Mouse (Mus musculus) brown adipose tissue, adult 24 weeks (tissue): Measurements from ENCODE around the gene Tinagl1. TPM values are rescaled to one million over a fixed set of nuclear protein-coding genes. Genes with fewer than 3 reads are reported as not detected.

ENCODE experiments used
- H3K27ac ChIP-seq: fragments of 200-500 bp; replicated peaks from 2 replicates; pipeline ENCODE4 v1.5.1; 2012; ENCODE audit warnings: low read depth, mild to moderate bottlenecking, low read length
- H3K4me1 ChIP-seq: fragments of 200-500 bp; 2 replicates; pipeline ENCODE4 v1.6.1; 2012; ENCODE audit warnings: low read length, mixed read lengths; ENCODE audit not compliant: control insufficient read depth, insufficient read depth, insufficient read length
- H3K4me3 ChIP-seq: fragments of 200-500 bp; 2 replicates; pipeline ENCODE4 v1.5.1; 2012; ENCODE audit warnings: low read depth, mild to moderate bottlenecking, low read length, moderate library complexity; ENCODE audit not compliant: insufficient read depth
- polyA plus RNA-seq: library from polyadenylated mRNA; stranded (reverse); fragments of >200 nt; gene quantifications from 2 replicates; pipeline ENCODE4 v1.2.4, GENCODE M21; 2012; ENCODE audit not compliant: missing spikeins, insufficient read depth, insufficient read length

Tinagl1 gene
- polyA plus RNA-seq, 1 experiment = 30.1 TPM

DNA sequence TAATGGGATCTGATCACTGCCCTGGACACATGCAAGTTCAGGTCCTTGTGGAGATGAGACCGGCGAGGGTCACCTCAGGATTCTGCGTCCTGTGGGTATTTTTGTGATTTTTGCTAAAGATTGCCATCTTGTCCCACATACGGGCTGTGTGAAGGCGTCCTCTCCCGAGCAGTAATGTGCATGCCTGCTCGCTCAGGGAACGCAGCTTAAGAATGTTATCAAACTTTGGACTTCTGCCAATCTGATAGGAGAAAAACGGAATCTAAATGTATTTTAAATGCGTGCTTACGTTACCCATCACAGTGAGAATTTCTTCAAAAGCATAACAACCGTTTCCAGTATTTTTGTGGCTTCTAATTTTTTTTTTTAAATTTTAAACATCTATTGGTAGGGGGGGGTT is 12.0 kb upstream of the Tinagl1 start:
- Histone ChIP-seq H3K4me3 (no peak overlapping the region), H3K4me1 (no peaks in the 10 kb centered on the region), H3K27ac (no peak overlapping the region)

DNA sequence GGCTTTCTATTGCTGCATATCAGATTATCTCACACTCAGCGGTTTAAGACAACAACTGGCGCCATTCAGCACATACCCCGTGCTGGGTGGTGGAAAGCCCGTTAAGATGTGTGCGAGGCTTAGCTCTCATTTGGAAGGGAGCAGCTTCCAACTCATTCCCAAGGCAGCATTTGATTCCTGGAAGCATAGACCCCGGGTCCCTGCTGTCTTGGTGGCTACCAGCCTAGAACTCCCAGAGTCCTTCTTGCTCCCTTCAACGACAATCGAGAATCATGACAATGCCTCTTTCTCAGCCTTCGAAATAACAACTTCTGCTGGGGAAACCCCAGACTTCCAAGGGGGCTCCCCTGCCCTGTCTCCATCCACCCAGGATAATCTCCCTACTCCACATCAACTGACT is 11.5 kb upstream of the Tinagl1 start:
- H3K27ac ChIP-seq = no peak overlapping the region

DNA sequence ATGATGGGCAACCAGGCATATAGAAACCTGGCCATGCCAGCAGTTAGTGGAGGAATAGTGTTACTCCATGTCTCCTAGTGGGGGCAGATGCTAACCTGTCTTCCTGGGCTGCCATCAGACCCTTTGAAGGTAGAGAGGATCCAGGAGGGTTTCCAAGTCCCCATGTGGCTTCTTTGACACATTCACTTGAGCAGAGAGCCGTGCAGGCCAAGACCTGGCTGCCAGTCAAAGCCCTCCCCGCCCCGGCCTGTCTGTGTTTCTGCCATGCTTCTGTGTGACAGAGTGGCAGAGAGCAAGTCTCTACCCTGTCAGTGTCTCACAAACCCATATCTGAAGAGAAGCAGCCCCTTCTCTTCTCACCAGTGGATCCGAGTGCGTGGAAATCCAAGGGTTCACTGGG is 9.0 kb upstream of the Tinagl1 start:
- no peak overlapping the region for H3K27ac ChIP-seq
- H3K4me1 ChIP-seq = peaks cover 2% of the 10 kb centered on the region; the same call in 1 of the 2 replicates
- H3K4me3 ChIP-seq = no peak overlapping the region

More for the DNA sequence above, 11.5 kb upstream of the Tinagl1 start:
- Histone ChIP-seq H3K4me1 (peaks cover 2% of the 10 kb centered on the region; the same call in 1 of the 2 replicates), H3K4me3 (no peak overlapping the region)

- no peak overlapping the region for H3K4me3 ChIP-seq
- H3K27ac ChIP-seq = no peak overlapping the region
- peaks cover 4% of the 10 kb centered on the region; the same call in 1 of the 2 replicates for H3K4me1 ChIP-seq
Observed at GRCm38 (mm10) chr4:130183023-130183422, 8.1 kb upstream of the Tinagl1 start.

GRCm38 (mm10) chr4:130181886-130182285 is 7.0 kb upstream of the Tinagl1 start:
- Histone ChIP-seq H3K27ac (no peak overlapping the region), H3K4me1 (peaks cover 14% of the 10 kb centered on the region), H3K4me3 (no peak overlapping the region)

- Histone ChIP-seq H3K4me3 (no peak overlapping the region), H3K27ac (no peak overlapping the region), H3K4me1 (peaks cover 21% of the 10 kb centered on the region)
Observed at GRCm38 (mm10) chr4:130180909-130181602, 6.1 kb upstream of the Tinagl1 start.

- no peak overlapping the region for H3K27ac ChIP-seq
- peaks cover 26% of the 10 kb centered on the region for H3K4me1 ChIP-seq
- no peak overlapping the region for H3K4me3 ChIP-seq
Observed at GRCm38 (mm10) chr4:130179876-130180275, 5.0 kb upstream of the Tinagl1 start.

DNA sequence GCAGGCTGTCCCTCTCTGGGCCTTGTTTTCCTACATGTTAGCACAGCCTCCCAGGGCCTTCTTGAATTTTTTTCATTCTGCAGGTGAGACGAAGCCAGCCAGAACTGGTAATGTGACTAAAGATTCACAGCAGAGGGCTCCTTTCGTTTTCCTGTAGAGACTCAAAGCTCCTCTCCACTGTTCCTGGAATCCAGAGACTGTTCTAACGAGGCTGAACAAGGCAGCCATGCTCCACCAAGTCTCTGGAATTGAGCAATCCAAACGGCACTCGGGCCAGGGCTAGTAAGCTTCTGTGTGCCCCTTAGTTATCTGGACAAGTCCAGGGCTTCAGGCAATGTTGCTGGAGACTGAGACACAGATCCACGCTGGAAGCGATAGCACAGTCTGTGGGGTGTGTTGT is 2.6 kb upstream of the Tinagl1 start:
- Histone ChIP-seq H3K27ac (peak overlapping the region; percentile 98), H3K4me1 (peaks cover 26% of the 10 kb centered on the region), H3K4me3 (no peak overlapping the region)

GRCm38 (mm10) chr4:130177087-130177486 is 2.2 kb upstream of the Tinagl1 start:
- no peak overlapping the region for H3K4me3 ChIP-seq
- H3K27ac ChIP-seq = peak overlapping the region; percentile 98
- peaks cover 26% of the 10 kb centered on the region for H3K4me1 ChIP-seq

DNA sequence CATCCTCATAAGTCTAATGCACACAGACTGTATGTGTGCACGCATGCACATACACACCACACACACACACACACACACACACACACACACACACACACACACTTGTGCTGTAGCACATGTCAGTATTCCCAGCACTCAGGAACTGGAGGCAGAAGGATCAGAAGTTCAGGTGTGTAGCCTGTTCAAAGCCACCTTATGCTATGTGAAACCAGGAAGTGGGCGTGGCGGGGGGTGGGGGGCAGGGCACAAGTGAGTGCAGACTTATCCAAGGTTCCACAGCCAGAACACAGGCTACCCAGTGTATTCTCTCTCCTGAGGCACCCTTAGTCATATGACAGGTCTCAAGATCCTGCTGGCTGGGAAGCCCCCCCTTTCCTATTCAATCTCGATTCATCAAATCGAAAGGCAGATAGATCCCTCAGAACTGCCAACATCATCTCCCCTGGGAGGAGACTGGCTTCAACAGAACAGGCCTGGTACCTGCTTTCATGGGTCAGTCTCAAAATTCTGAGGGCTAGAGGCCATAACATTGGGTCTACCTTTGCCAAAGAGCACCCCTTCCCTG is 1.3 kb upstream of the Tinagl1 start:
- Histone ChIP-seq H3K4me3 (no peak overlapping the region), H3K27ac (peak overlapping the region; percentile 98), H3K4me1 (peaks cover 30% of the 10 kb centered on the region)

GRCm38 (mm10) chr4:130174335-130175031 is 439 bp downstream of the Tinagl1 start:
- Histone ChIP-seq H3K4me3 (peak overlapping the region; percentile 66), H3K4me1 (peaks cover 34% of the 10 kb centered on the region), H3K27ac (peak overlapping the region; percentile 98)

DNA sequence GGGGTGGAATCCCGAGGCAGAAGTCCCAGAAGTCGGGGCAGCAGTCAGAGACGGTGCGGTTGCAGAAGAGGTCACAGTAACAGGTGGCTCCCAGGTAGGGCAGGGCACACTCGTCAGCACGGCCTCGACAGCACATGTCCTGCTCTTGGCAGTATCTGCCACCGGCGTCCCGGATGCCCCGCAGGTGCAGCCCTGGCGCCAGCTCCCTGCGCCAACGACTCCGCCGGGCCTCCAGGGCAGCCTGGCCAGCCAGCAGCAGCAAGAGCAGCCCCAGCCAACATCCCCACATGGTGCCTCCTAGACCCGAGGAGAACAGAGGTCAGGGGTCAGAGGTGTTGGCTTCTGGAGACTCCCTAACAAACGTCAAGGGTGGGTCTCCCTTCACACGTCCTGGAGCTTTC is 1.0 kb downstream of the Tinagl1 start:
- Histone ChIP-seq H3K27ac (peak overlapping the region; percentile 94), H3K4me1 (peaks cover 40% of the 10 kb centered on the region)

GRCm38 (mm10) chr4:130173060-130173822 is 1.7 kb downstream of the Tinagl1 start:
- Histone ChIP-seq H3K27ac (peak overlapping the region; percentile 94), H3K4me3 (peak overlapping the region; percentile 66), H3K4me1 (peaks cover 42% of the 10 kb centered on the region)

More for the DNA sequence above, 1.0 kb downstream of the Tinagl1 start:
- H3K4me3 ChIP-seq = peak overlapping the region; percentile 66

DNA sequence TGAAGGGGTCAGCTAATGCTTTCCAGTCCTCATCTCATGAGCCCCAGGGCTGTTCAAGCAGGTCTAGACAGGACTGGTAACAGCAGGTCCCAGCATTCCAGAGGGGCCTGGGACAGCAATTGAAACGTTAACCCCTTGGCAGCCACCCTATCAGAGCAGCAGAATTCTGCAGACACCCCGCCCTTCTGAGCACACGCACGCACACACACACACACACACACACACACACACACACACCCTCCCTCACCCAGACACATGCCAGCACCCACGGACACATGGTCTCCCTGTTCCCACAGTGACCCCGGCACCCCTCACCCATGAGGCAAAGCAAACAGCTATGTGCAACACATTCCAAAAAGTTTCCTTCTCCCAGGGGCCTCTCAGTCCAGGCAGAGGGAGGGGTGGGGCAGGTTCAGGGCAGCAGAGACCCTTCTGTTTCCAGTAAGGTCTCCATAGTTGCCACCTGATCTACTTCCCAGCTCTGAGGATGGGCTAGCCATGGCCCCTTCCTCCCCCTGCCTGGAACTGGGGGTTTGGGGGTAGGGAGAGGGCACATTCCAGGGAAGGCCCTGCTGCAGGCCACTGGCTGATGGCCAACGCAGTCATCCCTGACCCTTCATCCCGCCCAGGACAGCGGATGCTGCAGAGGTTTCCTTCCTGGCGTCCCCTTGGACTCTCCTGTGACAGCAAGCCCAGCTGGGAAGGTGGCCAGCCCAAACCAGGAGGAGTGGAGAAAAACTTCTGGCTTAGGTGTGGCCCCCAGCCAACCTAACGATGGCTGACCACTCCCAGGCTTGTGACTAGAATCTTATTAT is 2.8 kb downstream of the Tinagl1 start:
- Histone ChIP-seq H3K4me3 (peak overlapping the region; percentile 66), H3K4me1 (peaks cover 40% of the 10 kb centered on the region), H3K27ac (peak overlapping the region; percentile 94)
